14 mouse cellular contexts compared by ENCODE assay signal in the genomic region with DNA sequence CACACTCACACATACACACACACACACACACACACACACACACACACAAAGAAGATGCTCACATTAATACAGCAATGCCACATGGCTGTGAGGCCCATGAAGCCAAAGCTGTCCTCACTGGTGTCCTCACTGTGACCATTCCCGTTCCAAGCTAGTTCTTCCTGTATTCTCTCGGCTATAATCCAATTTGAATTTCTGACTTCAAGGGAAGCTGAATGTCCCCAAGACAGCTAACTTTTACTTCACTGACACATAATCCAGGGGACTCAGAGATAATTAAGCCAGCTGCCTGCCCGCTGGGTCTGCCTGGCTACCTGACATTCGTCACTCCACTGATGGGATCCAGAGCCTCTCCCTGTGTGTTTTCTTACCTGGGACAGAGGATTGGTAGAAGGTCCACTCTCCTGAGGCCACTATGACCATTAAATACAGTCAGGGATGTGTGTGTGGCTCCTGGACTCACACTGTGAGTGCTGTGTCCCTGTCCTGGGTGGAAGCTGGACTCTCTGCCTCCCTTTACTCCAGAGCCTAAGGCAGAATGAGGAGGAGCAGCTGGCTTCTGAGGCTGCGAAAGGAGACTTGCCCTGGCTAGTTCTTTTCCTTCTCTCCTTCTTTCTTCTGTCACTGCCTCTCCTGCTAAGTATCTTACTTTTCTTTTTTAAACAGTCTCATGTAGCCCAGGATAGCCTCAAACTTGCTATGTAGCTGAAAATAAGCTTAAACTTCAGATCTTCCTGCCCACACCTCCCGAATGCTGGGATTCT. TPM values are rescaled to one million over a fixed set of nuclear protein-coding genes. Genes with fewer than 3 reads are reported as not detected.
"Had no signal": no experiment of that assay in that cellular context is flagged by ENCODE, and none has a peak within 500 bp of the region (broad histone marks: within the 10 kb centered on the region; RNA-seq: fewer than 3 reads in every experiment).

No protein-coding gene starts in this region.

- H3K27ac ChIP-seq: kidney, postnatal 0 days; limb, embryonic 15.5 days; liver, embryonic 12.5 days; neural tube, embryonic 12.5 days had no signal

- ATAC-seq: liver, embryonic 12.5 days had no signal

- H3K4me3 ChIP-seq: limb, embryonic 15.5 days; liver, embryonic 12.5 days; myocyte; neural tube, embryonic 12.5 days had no signal

- H3K27me3 ChIP-seq: neural tube, embryonic 12.5 days had no signal

- H3K36me3 ChIP-seq: limb, embryonic 15.5 days; liver, embryonic 12.5 days; neural tube, embryonic 12.5 days had no signal

- H3K9ac ChIP-seq: limb, embryonic 15.5 days; liver, embryonic 12.5 days; lung, embryonic 14.5 days; neural tube, embryonic 12.5 days had no signal

- DNase-seq: kidney, adult 11 months; kidney, adult 9 months; layer of hippocampus, adult 9-11 months; layer of hippocampus, postnatal 36 days; lung, postnatal 10 days; lung, postnatal 4 days; thymus, adult 18-20 months; thymus, postnatal 14 days had no signal

- H3K9me3 ChIP-seq: limb, embryonic 15.5 days; liver, embryonic 12.5 days; neural tube, embryonic 12.5 days had no signal

- H3K4me2 ChIP-seq: limb, embryonic 15.5 days; liver, embryonic 12.5 days; lung, embryonic 14.5 days; neural tube, embryonic 12.5 days had no signal

RNA-seq across cellular contexts. Expression of gene Nfam1, which starts 19.4 kb away (rescaled TPM):
- polyA plus RNA-seq: myocyte had no signal
